Mouse (Mus musculus) MEL (cell line): ENCODE results near the gene Cul1. TPM values are rescaled to one million over a fixed set of nuclear protein-coding genes. Genes with fewer than 3 reads are reported as not detected.

Source experiments
- DNase-seq: peaks from one replicate; pipeline ENCODE4 v3.0.0; 2011; ENCODE audit warnings: low read depth, low spot score
- H3K27ac ChIP-seq: 2 replicates; pipeline ENCODE4 v1.5.1; 2012; ENCODE audit warnings: low read depth, mild to moderate bottlenecking, control low read depth, low read length, moderate library complexity; ENCODE audit not compliant: control insufficient read depth
- H3K27me3 ChIP-seq, 2 experiments: fragments of 150-350 bp in 1 of 2; sonication (generic) in 1 of 2; 2 replicates each; pipeline ENCODE4 v1.6.1; 2012; ENCODE audit warnings: low read length in 2 of 2, mild to moderate bottlenecking in 2 of 2, improper control_type of control experiment in 1 of 2, moderate library complexity in 1 of 2; ENCODE audit not compliant: insufficient read depth in 2 of 2, control insufficient read depth in 1 of 2
- H3K36me3 ChIP-seq, 2 experiments: 2 replicates each; pipeline ENCODE4 v1.6.1; 2012 to 2014; ENCODE audit warnings: low read length in 2 of 2, improper control_type of control experiment in 1 of 2, inconsistent platforms in 1 of 2, mild to moderate bottlenecking in 1 of 2; ENCODE audit not compliant: insufficient read depth in 2 of 2, control insufficient read depth in 1 of 2
- H3K4me1 ChIP-seq, 2 experiments: fragments of 150-350 bp in 1 of 2; sonication (generic) in 1 of 2; 2 replicates each; pipeline ENCODE4 v1.6.1; 2012; ENCODE audit warnings: low read length in 2 of 2, improper control_type of control experiment in 1 of 2, mild to moderate bottlenecking in 1 of 2; ENCODE audit not compliant: insufficient read depth in 2 of 2, control insufficient read depth in 1 of 2
- H3K4me3 ChIP-seq, 2 experiments: fragments of 150-350 bp in 1 of 2; sonication (generic) in 1 of 2; 2 replicates each; pipeline ENCODE4 v1.5.1; 2012; ENCODE audit warnings: low read depth in 2 of 2, low read length in 2 of 2, mild to moderate bottlenecking in 2 of 2, moderate library complexity in 2 of 2, control low read depth in 1 of 2, improper control_type of control experiment in 1 of 2; ENCODE audit not compliant: control insufficient read depth in 1 of 2, insufficient read depth in 1 of 2
- H3K79me2 ChIP-seq: 2 replicates; pipeline ENCODE4 v1.6.1; 2012; ENCODE audit warnings: mild to moderate bottlenecking, low read length, moderate library complexity; ENCODE audit not compliant: control insufficient read depth, poor library complexity, insufficient read depth
- H3K9ac ChIP-seq: 2 replicates; pipeline ENCODE4 v1.6.1; 2012; ENCODE audit warnings: low read depth, mild to moderate bottlenecking, control low read depth, low read length, moderate library complexity; ENCODE audit not compliant: control insufficient read depth, poor library complexity, severe bottlenecking
- H3K9me3 ChIP-seq: fragments of 150-350 bp; sonication (generic); replicated peaks from 2 replicates; pipeline ENCODE4 v1.6.1; 2012; ENCODE audit warnings: mild to moderate bottlenecking, low read length, improper control_type of control experiment, moderate library complexity; ENCODE audit not compliant: insufficient read depth
- BHLHE40 ChIP-seq: IDR thresholded peaks from 2 replicates; pipeline ENCODE4 v1.6.1; 2012; ENCODE audit warnings: low read depth, mild to moderate bottlenecking, inconsistent platforms, low read length, improper control_type of control experiment, borderline replicate concordance
- CHD2 ChIP-seq: IDR thresholded peaks from 2 replicates; pipeline ENCODE4 v1.6.1; 2011; ENCODE audit warnings: low read length, improper control_type of control experiment
- ELF1 ChIP-seq: IDR thresholded peaks from 2 replicates; pipeline ENCODE4 v1.6.1; 2014; ENCODE audit warnings: low read depth, mild to moderate bottlenecking, inconsistent platforms, low read length, improper control_type of control experiment, moderate library complexity
- EP300 ChIP-seq, 2 experiments: IDR thresholded peaks; 2 replicates each; pipeline ENCODE4 v1.6.1; 2011; ENCODE audit warnings: improper control_type of control experiment in 2 of 2, low read length in 2 of 2, low read depth in 1 of 2, mild to moderate bottlenecking in 1 of 2
- ETS1 ChIP-seq: IDR thresholded peaks from 2 replicates; pipeline ENCODE4 v1.6.1; 2012; ENCODE audit warnings: low read depth, mild to moderate bottlenecking, inconsistent platforms, low read length, improper control_type of control experiment, moderate library complexity
- GATA1 ChIP-seq: IDR thresholded peaks from 2 replicates; pipeline ENCODE4 v1.6.1; 2011; ENCODE audit warnings: low read depth, low read length, improper control_type of control experiment
- MAFK ChIP-seq: IDR thresholded peaks from 2 replicates; pipeline ENCODE4 v1.6.1; 2011; ENCODE audit warnings: low read depth, mild to moderate bottlenecking, low read length, improper control_type of control experiment, borderline replicate concordance
- MAX ChIP-seq: IDR thresholded peaks from 2 replicates; pipeline ENCODE4 v1.6.1; 2011; ENCODE audit warnings: low read length, improper control_type of control experiment
- MEF2A ChIP-seq: IDR thresholded peaks from 2 replicates; pipeline ENCODE4 v1.6.1; 2014; ENCODE audit warnings: low read depth, mild to moderate bottlenecking, inconsistent platforms, low read length, improper control_type of control experiment; ENCODE audit not compliant: poor library complexity, insufficient replicate concordance, severe bottlenecking; ENCODE audit errors: extremely low read depth
- POLR2A ChIP-seq, 2 experiments: IDR thresholded peaks; 2 replicates each; pipeline ENCODE4 v1.6.1; 2011 to 2012; ENCODE audit warnings: low read length in 2 of 2, mild to moderate bottlenecking in 2 of 2, control low read depth in 1 of 2, improper control_type of control experiment in 1 of 2, low read depth in 1 of 2, moderate library complexity in 1 of 2; ENCODE audit not compliant: control insufficient read depth in 1 of 2, insufficient read depth in 1 of 2, poor library complexity in 1 of 2
- POLR2AphosphoS2 ChIP-seq: IDR thresholded peaks from 2 replicates; pipeline ENCODE4 v1.6.1; 2011; ENCODE audit warnings: low read length, improper control_type of control experiment
- RCOR1 ChIP-seq: IDR thresholded peaks from 2 replicates; pipeline ENCODE4 v1.6.1; 2012; ENCODE audit warnings: low read depth, mild to moderate bottlenecking, inconsistent platforms, low read length, improper control_type of control experiment
- SMC3 ChIP-seq: IDR thresholded peaks from 2 replicates; pipeline ENCODE4 v1.6.1; 2011; ENCODE audit warnings: low read depth, low read length, improper control_type of control experiment
- TAL1 ChIP-seq: IDR thresholded peaks from 2 replicates; pipeline ENCODE4 v1.6.1; 2012; ENCODE audit warnings: mild to moderate bottlenecking, inconsistent platforms, low read length, moderate library complexity, mixed read lengths
- TCF12 ChIP-seq: IDR thresholded peaks from 2 replicates; pipeline ENCODE4 v1.6.1; 2014; ENCODE audit warnings: low read depth, mild to moderate bottlenecking, inconsistent platforms, low read length, improper control_type of control experiment, moderate library complexity
- USF1 ChIP-seq: IDR thresholded peaks from 2 replicates; pipeline ENCODE4 v1.6.1; 2014; ENCODE audit warnings: low read depth, mild to moderate bottlenecking, inconsistent platforms, low read length, improper control_type of control experiment, moderate library complexity
- ZKSCAN1 ChIP-seq: IDR thresholded peaks from 2 replicates; pipeline ENCODE4 v1.6.1; 2012; ENCODE audit warnings: low read depth, mild to moderate bottlenecking, inconsistent platforms, low read length, improper control_type of control experiment, moderate library complexity
- polyA plus RNA-seq, 2 experiments: library from polyadenylated mRNA; stranded (reverse) in 1 of 2; unstranded in 1 of 2; fragments of >175 nt in 1 of 2; fragments of >200 nt in 1 of 2; gene quantifications; 2 replicates each; pipeline versions ENCODE4 v1.2.1 to v1.2.4; 2012; ENCODE audit warnings: low replicate concordance in 2 of 2, low read depth in 1 of 2; ENCODE audit not compliant: insufficient read length in 2 of 2, insufficient read depth in 1 of 2, missing spikeins in 1 of 2
- total RNA-seq: library from RNA; depleted of rRNA; stranded (reverse); fragments of 300-350 nt; gene quantifications from 2 replicates; pipeline ENCODE4 v1.2.3, GENCODE M21; 2012

Gene Cul1
- total and polyA plus RNA-seq, 3 experiments = 40.4 to 58.4 TPM; not detected in 1

DNA sequence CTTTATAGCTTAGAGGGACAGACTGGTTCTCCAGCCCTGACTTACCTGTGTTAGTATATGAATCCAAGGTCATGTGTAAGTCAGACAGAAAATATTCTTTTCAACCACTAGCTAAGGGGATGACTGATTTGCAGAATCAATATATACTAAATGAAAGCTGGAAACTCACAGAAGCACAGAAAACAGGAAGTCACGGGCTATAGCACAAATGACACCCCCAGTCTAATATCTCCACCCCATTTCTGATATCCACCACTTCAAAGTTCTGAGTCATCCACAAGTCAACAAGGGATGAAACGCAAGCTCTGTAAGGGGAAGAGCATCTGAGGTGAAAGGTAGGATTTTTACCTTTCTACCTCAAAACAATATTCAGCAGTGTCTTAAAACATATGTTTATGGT, 107.6 kb downstream of the Cul1 start:
- Histone ChIP-seq H3K9ac (no peak overlapping the region), H3K9me3 (no peaks in the 10 kb centered on the region), H3K4me3 (no peak overlapping the region), H3K27me3 (no peaks in the 10 kb centered on the region), H3K36me3 (peaks cover 20 to 42% of the 10 kb centered on the region in 2 experiments), H3K27ac (peak overlapping the region; percentile 44), H3K4me1 (peaks cover 11 to 17% of the 10 kb centered on the region in 2 experiments), H3K79me2 (peaks cover 7% of the 10 kb centered on the region; the same call in 1 of the 2 replicates)
- DNase-seq = peak; percentile 71
- no peak for TF ChIP-seq CHD2
- TF ChIP-seq BHLHE40 = peak; percentile 64; the same call in 1 of the 2 replicates
- no peak for TF ChIP-seq EP300 (IDR thresholded peaks at IDR 0.05; ENCODE audit: low read depth in 1 of 2, low read length in 2 of 2)
- 0 out of 2 replicates have a peak, but pooled peaks have one; percentile 20 for TF ChIP-seq ETS1

- TF ChIP-seq POLR2A (IDR thresholded peaks at IDR 0.05; ENCODE audit: control insufficient read depth in 1 of 2, insufficient read depth in 1 of 2, low read depth in 1 of 2, low read length in 2 of 2, poor library complexity in 1 of 2) (0 out of 4 replicates have a peak, but pooled peaks of 1 of the 2 experiments have one; percentile 4), MEF2A (no peak), USF1 (no peak), POLR2AphosphoS2 (no peak), ELF1 (no peak), SMC3 (peak; percentile 15; the same call in 1 of the 2 replicates), ZKSCAN1 (peak; percentile 2; the same call in 1 of the 2 replicates)
- TF ChIP-seq, all 39 proteins: peak for 3
- Histone ChIP-seq H3K9ac (no peak overlapping the region), H3K9me3 (no peaks in the 10 kb centered on the region), H3K27me3 (no peaks in the 10 kb centered on the region), H3K36me3 (peaks cover 20 to 48% of the 10 kb centered on the region in 2 experiments), H3K79me2 (peaks cover 7% of the 10 kb centered on the region; the same call in 1 of the 2 replicates), H3K27ac (peak overlapping the region; percentile 44), H3K4me3 (no peak overlapping the region), H3K4me1 (peaks cover 17 to 19% of the 10 kb centered on the region in 2 experiments)
- DNase-seq = no peak
Measured at GRCm38 (mm10) chr6:47561426-47561825, 108.2 kb downstream of the Cul1 start.

- Histone ChIP-seq H3K4me3 (no peak overlapping the region), H3K9ac (no peak overlapping the region), H3K79me2 (peaks cover 7% of the 10 kb centered on the region; the same call in 1 of the 2 replicates), H3K4me1 (peaks cover 15 to 21% of the 10 kb centered on the region in 2 experiments), H3K27me3 (no peaks in the 10 kb centered on the region), H3K27ac (peak overlapping the region; percentile 55), H3K9me3 (no peaks in the 10 kb centered on the region), H3K36me3 (peaks cover 19 to 47% of the 10 kb centered on the region in 2 experiments)
- no peak for TF ChIP-seq MAX
- peak; percentile 94 to 98 for TF ChIP-seq EP300 (IDR thresholded peaks at IDR 0.05; ENCODE audit: low read depth in 1 of 2, low read length in 2 of 2)
- peak; percentile 78 for TF ChIP-seq ETS1
- peak; percentile 97 for TF ChIP-seq RCOR1
- TF ChIP-seq MAFK = peak; percentile 37; the same call in 1 of the 2 replicates
- TF ChIP-seq TAL1 = peak; percentile 93
- TF ChIP-seq CHD2 = no peak
- TF ChIP-seq GATA1 = peak; percentile 98
- peak; percentile 95 for TF ChIP-seq TCF12
- peak; percentile 85 for DNase-seq
Measured at GRCm38 (mm10) chr6:47565326-47566035, 112.3 kb downstream of the Cul1 start.
